Mouse (Mus musculus): ENCODE measurements around the gene Degs2. TPM values are rescaled to one million over a fixed set of nuclear protein-coding genes. Genes with fewer than 3 reads are reported as not detected.

Degs2 gene
- total RNA-seq, 2 experiments from 2014 or later: not detected

DNA sequence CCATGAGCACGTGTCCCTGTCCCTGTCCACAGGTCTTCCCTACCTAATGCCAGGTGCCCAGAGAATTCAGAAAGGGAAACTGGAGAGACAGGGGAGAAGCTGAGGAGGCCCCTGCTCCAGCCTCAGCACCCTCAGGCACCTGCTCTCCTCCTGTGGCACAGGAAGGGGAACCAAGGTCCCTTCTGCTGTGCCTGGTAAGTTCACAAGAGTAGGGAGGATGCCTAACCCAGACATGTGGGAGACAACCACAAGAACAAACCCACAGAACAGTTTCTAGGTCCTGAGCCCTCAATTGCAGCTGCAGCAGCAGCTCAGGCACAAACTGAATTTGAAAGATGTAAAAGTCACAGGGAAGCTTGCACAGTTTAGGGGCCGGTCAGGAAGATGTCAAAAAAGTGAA lies 894 bp downstream of the Degs2 start:
- intact Hi-C loops (cut with DNase I): no loop called here
- no peak for DNase-seq

DNA sequence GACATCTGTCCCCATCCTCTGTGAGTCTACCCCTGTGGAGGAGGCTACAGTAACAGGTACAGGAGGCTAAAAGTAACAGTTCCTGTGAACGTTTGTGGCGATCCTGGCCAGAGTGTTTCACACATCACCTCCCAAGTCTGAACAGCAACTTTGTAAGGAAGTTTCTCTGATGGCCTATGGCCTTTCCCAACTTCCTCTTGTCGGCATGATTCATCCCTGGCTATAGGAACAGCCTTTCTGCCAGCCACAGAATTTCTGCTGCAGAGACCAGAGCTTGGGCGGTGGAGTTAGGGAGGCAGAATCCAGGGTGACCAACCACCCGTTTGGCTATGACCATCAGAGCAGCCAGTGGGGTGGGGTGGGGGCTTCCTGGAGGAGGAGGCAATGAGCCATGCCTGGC lies 2.1 kb downstream of the Degs2 start:
- no peak for DNase-seq
- intact Hi-C loops (cut with DNase I): no loop called here

DNA sequence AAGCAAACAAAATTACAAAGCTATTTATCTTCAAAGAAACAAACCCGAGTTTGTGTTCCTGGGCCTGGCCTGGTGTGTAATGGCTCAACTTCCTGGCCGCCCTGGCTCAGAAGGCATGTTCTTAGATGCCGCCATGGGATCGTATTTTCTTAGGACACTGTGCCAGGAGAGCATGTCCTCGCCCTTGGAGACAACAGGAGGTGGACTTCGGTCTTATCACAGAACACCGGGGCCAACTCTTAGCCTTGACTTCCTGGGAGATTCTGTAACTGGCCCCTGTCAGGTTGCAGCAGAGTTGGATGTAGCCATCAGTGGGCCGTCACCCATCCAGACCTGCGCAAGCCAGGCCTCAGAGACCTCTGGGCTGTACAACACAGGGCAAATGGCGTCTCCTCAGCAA lies 2.5 kb downstream of the Degs2 start:
- DNase-seq: no peak
- intact Hi-C loops (cut with DNase I): no loop called here

DNA sequence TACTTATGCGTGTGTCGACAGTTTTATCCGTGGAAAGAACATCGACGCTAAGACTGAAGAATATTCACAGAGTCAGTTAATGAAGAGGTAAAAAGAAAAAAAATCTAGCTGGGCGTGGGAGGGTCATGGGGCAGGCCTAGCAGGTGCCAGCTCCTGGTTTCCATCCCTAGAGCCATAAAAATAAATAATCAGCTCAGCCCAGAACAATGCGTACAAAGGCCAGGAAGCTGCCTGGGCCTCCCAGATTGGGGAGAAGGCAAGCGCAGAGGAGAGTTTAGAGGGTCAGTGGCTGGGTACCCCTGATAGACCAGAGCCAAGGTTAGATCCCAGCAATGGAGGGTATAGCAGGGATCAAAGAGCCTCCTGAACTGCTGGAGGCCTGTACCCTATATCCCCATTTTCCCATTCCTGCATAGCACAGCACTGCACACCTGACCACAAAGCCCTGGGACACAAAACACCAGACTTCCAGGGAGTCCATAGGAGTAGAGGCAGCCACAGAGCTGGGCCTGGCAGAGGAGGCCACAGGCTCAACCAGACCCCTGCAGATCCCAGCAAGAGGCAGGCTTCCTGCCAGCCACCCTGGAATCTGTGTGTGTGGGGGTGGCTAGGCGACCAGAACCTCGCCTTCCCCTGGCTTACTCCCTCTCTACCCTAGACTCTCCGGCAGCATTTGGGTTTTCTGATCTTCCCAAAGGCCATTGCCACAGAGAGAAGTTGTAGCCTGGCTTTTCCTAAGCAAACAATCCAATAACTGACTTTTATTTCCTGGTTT lies 3.2 kb downstream of the Degs2 start:
- DNase-seq: no peak
- intact Hi-C loops (cut with DNase I): no loop called here

DNA sequence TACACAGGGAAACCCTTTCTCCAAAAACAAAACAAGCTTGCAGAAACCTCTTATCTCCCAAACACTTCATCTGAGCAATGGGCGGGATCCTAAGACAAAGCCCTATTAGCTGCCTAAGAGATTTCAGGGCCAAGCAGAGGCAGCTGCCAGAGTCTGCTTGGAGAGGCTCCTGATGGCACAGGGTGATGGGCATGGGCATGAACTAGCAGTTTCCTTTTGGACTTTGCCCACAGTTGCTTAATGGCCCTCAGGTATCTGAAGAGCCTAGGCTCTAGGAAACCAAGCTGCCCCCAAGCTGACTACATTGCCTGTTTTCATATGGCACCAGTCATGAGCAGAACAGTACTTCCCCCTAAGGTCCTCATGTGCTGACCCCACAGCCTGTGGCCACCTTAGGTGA lies 7.9 kb downstream of the Degs2 start:
- no peak for DNase-seq
- intact Hi-C loops (cut with DNase I): no loop called here

DNA sequence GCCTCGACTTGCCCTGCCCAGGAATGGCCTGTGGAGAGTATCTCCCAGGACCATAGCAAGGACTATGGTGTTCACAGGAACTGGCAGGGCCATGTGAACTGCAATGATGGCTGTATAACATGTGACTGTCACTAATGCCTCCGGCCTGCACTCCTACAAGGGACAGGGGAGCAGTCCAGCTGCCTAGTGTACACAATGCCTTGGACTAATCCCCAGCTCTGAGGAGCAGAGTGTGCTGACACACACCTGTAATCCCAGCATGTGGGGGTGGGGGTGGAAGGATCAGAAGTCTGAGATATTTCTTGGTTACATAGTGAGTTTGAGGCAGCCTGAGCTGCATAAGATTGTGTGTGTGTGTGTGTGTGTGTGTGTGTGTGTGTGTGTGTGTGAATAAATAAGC lies 8.5 kb downstream of the Degs2 start:
- intact Hi-C loops (cut with DNase I): no loop called here
- DNase-seq: no peak

DNA sequence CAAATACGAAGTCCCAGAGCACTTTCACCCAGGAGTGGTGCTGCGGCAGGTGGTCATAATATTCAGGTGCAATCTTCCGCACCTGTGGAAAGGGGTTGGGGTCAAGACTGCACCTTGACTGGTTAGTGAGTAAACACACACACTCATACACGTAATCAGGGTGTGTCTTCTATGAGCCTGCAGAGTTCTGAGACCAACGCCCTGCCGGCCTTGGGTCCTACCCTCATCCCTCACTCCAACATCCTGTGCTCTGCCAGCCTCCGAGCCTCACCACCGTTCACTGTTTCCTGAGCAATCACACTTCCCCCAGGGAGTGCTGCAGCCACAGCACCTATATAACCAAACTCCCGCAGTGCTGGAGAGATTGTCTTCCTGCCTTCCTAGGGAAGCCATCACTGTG lies 11.6 kb downstream of the Degs2 start:
- no peak for DNase-seq
- intact Hi-C loops (cut with DNase I): no loop called here

DNA sequence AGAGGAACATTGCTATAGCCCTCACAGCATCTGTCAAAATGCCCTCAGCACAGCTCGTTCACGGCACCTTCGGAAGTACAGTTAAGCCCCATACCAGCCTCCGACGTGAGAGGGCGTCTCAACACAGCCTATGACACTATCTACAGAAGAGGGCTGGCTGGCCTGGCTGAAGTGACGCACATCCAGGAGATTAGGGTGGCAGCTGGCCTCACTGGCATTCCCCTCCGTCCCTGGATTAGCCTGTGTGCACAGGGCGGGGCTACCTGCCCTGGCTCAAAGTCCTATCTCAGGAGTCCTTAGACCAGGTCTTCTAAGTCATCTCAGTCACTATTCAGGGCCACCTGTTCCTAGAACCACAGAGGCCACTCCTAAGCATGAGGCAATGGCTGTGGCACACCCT lies 12.9 kb downstream of the Degs2 start:
- DNase-seq: no peak

DNA sequence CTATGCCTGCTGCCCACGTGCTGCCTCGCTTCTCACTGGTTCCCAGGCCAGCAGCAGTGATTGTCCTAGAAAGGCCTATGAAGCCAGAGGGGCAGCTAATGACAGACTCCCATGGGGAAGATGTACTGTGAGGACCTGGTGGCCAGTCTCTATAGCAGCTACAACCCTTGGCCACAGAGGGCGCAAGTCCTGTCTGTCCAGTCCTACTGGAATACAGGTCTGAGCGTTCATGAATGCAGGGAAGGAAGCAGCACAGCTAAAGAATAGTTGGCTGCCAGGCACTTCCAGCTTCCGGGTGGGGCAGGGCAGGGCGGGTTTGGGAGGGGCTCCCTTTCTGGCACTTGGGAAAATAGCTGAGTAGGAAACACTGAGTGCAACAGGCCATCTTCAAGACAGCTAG lies 15.2 kb downstream of the Degs2 start:
- intact Hi-C loops (cut with DNase I): no loop called here

More for the DNA sequence above, 12.9 kb downstream of the Degs2 start:
- intact Hi-C loops (cut with DNase I): no loop called here

DNA sequence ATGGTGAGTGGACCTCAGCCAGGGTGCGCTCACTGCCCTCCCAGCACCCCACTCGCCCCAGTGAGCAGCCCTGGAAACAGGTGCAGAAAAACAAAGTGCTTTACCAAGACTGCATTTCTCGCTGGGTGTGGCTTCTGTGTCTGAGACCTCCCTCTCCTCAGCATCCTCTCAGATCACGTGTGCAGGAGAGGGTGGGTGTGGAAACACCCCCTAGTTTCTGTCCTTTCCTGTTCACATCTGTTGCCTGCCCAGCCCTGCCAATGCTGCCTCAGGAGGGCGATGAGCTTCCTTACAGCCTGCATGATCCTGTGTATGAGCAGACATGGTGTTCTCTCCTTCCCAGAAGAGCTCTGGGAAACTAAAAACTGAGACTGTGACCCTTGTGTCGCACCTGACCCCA lies 15.7 kb downstream of the Degs2 start:
- DNase-seq: no peak
- intact Hi-C loops (cut with DNase I): no loop called here

More for the DNA sequence above, 15.2 kb downstream of the Degs2 start:
- DNase-seq: no peak

DNA sequence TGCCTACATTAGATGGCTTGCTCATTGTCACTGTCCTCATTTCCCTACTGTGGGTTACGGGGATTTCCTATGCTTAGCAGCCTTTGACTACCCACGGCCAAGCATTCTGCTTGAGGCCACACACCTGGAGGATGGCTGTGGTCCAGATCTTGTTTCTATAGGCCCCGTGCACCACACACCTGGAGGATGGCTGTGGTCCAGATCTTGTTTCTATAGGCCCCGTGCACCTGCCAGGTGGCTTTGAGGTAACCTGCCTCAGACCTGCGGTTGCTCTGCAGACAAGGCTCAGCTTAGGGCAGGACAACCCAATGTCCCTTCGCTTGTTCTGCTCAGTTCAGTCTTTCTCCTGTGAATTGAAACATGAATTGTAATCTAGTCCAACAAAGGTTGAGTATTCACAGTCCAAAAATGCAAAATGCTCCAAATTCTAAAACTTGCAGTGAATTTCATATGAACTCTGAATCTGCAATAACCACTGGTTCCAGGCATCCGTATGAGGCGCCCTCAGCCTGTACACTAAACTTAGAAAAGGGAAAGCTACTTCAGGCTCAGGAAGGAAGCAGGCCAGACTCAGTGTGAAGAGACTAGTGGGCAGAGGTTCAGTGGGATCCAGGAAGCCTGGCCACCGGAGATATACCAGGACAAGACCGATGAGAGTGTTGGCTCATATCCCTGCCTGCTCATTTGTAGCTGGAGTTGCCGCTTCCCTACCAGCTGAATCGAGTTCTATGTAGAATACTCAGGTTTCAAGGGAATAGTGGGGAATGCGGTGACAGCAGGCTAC lies 19.7 kb downstream of the Degs2 start:
- no peak for DNase-seq
- intact Hi-C loops (cut with DNase I): no loop called here

DNA sequence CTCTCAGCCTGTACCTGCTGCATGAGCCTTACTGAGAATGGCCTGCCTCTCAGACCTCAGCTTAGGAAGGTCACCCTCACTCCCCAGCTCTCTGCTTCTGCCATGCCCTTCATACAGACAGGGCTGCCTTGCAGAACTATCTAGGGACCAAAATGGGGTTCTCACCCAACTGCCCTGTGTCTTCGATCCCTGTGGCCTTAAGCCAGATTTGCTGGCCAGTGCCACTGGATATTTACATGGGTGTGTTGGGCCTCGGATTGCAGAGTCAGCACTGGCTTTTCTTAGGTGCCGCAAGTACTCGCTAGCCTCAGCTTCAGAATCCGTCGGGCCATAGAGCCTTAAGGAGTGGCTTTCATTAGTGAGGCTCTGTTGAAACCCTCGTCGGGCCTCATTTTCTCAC lies 21.3 kb downstream of the Degs2 start:
- intact Hi-C loops (cut with DNase I): no loop called here
- no peak for DNase-seq

DNA sequence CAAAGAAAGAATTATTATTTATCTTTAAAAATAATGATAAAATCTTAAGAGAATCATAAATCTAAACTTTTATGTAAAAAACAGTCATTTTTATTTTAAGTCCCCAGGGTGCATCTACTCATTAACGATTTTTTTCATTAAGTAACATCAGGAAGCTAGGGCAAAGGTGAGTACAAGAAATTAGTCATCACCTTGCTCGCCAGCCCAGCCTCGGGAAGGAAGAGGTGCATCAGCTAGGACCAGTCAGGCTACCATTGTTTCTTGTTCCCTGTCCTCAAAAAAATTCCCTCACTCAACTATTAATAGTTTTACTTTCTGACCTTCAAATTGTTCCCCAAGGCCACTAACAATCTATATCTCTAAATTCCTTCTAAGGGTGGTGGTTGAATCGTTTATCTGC lies 23.7 kb downstream of the Degs2 start:
- DNase-seq: no peak
- intact Hi-C loops (cut with DNase I): no loop called here

DNA sequence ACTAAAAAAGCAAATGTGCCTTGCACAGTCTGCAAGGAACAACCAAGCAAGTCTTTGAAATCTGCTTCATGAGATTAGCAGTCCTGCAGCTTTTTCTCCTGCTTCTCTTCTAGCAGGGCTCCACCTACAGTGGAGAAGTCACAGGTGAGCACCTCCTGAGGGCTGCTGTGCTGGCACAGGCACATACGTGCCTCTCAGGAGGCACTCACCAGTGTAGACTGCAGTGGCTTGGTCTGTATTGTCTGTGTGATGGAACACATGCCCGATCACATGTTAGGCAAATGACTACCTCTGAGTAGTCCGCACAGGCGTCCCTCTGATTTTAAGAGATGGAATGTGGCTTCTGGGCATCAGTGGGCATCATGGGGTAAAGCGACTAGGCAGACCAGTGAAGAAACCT lies 25.0 kb downstream of the Degs2 start:
- DNase-seq: no peak
- intact Hi-C loops (cut with DNase I): no loop called here

DNA sequence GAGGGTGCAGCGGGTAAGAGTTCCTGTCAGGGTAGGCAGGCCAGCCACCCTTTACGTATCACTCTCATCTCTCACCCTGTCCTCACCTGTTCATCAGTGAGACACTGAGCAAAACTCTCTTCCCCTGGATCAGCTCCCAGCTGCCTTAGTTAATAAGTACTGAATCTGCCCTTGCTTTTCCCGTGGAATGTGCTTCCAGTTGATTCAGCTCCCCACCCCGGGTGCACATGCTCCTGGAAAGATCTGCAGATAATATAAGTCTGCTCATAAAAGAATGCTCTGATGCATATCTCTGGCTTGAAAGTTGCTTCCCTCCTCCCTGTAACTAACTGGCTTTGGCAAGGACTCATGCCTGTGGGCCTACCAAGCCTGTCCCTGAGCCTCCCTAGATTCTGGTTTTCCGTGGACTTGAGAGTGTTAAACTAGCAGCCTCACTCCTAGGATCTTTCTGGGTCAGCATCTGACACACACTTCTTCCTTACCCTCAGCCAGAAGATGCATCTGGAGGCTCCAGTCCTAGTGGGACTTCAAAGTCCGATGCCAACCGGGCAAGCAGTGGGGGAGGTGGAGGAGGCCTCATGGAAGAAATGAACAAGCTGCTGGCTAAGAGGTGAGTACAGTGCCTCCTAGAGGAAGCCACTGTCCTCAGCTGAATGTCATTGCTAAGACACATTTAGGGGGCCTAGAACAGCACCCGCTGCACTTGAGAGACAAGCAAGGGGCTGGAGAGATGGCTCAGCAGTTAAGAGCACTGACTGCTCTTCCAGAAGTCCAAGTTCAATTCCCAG lies 26.3 kb downstream of the Degs2 start:
- intact Hi-C loops (cut with DNase I): no loop called here

DNA sequence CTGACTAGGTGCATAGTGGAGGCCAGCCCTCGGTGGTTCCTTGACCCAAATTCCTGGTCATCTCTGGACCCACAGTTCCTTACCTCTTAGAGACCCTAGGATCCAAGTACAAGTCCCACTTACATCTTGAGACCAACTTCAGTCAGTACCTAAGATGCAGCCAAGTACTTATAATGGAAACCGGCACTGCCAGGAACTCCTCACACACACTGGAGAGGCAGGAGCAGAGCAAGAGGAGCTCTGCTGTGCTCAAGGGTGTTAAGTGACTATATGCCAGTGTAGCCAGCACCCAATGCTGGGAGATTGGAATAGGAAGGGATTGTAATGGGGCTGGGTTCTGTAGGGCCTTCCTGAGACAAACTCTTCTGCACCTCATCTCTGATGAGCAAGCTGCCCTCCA lies 27.2 kb downstream of the Degs2 start:
- no peak for DNase-seq
- intact Hi-C loops (cut with DNase I): no loop called here

More for the DNA sequence above, 26.3 kb downstream of the Degs2 start:
- peak; percentile 19 for DNase-seq

DNA sequence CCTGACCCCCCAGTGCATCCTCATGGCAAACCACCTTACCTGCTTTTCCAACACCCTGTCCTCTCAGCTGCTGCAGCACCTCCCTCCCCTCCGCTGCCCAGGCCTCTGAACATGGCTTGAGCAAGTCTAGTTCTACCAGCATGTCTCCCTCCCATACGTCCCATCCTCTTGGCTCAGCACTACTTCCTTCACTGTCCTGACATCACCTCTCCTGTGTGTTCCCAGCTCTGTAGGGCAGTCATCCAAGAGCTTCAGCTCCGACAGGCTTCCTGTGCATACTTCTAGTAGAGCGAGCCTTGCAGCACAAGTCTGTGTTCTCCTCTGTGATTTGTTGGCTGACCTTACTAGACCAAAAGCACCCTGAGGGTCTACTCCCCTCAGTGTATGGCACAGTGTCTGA lies 27.6 kb downstream of the Degs2 start:
- intact Hi-C loops (cut with DNase I): no loop called here

DNA sequence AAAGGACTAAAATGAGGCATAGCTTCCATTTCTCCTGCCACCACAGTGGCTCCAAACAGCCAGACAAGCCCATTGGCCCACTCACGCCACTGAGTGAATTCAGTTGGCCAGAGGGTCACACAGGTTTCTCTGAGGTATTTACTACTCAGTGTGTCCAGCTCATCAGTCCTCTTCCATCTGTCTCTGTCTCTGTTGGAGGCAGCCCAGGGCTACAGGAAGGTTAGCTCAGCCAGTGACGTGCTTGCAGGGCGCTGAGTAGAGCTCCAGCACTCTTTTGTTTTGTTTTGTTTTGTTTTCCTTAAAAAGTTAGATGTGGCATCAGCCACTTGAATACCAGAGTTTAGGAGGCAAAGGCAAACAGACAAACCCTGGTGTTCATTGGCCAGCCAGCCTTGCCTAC lies 28.6 kb downstream of the Degs2 start:
- DNase-seq: no peak
- intact Hi-C loops (cut with DNase I): no loop called here

More for the DNA sequence above, 27.6 kb downstream of the Degs2 start:
- no peak for DNase-seq

DNA sequence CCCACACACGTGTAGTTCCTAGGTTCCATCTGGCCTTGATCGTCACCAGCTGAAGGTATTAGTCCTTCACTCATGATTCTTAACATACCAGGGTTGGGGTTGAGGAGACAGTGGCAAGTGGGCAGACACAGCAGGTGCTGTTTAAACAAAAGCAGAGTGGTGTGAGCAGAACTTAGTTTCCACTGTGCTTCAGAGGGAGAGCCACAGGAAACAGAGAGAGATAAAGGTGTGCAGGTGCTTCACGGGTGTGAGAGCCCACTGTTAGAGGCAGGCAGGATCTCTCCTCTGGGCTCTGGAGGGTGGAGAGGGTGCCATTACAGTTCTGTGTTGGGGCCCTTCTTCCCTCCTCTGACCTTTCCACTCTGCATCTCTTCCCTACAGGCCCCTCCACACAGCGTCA lies 29.2 kb downstream of the Degs2 start:
- intact Hi-C loops (cut with DNase I): no loop called here

DNA sequence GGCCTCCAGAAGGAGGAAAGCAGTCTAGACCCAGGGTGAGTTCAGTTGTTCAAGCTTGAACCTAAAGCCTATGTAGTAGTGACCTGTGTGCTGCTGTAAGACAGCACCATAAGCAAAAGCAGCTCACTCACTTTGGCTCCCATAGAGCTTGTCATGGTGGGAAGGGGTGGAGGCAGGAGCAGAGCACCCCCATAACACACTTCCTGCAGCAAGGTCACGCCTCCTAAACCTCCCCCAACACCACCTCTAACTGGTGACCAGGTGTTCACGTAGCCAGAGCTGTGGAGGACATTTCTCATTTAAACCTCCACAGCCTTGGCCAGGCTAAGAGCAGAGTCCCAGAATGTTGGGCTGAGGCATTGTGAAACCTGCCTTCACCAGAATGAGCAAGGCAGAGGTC lies 30.6 kb downstream of the Degs2 start:
- intact Hi-C loops (cut with DNase I): no loop called here
- no peak for DNase-seq

More for the DNA sequence above, 29.2 kb downstream of the Degs2 start:
- no peak for DNase-seq

DNA sequence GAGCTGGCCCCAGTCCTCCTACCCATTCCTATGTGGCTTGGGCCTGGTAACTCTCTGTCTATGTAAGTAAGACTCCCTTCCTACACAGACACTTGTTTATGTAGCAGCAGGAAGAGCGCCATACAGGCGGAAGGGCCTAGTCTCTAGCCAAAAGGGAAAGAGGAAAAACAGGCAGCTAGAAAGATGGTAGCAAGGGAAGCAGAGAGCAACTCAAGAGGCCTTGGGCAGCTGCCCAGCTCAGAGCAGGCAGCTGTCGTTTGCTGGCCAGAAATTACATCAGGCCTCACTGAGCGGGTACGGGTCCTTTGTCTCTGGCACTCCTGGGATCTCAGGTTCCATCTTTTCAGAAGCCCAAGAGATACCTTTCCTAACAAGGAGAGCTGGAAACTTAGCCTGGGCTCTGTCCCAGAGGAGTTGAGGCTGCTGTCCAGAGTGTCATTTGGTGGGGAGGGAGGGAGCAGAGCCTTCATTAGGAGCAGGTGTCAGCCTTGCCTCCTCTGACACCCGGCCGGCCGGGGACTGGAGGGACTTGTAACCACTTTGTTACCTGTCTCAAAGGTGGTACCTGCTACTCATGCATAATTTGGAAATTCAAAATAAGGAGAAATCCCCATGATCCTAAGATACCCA lies 33.4 kb downstream of the Degs2 start:
- intact Hi-C loops (cut with DNase I): no loop called here
- peak; percentile 75 for DNase-seq

Measured in left cerebral cortex, postnatal 4 days (tissue).